Mouse (Mus musculus) hindlimb bud, embryonic 11.5 days (tissue): ENCODE data around the gene Gabbr1.

Source experiments
- DNase-seq: peaks from one replicate; pipeline ENCODE4 v3.0.0-alpha.2; 2012; ENCODE audit warnings: low read depth, low spot score; ENCODE audit errors: extremely low spot score

Gabbr1 gene

DNA sequence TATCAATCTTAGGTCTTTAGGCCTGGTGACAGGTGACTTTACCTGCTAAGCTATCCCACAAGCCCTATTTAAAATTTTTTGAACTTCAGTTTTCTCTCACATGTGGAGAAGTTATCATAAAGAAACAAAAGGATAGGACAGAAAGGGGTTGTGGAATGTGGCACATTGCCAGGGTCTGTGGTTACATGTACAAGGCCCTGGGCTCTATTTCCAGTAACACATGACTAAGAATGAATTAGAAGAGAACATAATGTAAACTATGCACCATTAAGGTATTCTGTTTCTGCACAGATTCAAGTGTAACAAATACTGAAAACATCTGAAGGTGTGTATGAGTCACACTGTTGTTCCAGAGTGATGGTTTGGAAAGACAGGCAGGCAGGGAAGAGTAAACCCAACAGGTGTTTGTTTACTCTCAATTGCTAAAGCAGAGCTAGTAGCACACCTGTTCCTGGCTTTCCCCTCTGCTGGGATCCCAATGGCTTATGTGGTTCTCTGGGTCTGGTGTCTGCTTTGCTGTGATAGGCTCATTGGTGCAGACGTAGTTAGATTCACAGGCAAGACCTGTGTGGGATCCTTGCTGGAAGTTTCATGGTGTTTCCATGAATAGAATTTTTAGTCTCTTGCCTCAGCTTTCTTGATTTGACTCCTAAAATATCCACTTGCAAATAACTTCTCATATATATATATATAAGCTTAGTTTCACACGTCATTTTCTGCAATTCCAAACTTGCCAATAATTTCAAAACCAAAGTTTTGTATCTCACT is 6.5 kb upstream of the Gabbr1 start:
- no peak for DNase-seq

DNA sequence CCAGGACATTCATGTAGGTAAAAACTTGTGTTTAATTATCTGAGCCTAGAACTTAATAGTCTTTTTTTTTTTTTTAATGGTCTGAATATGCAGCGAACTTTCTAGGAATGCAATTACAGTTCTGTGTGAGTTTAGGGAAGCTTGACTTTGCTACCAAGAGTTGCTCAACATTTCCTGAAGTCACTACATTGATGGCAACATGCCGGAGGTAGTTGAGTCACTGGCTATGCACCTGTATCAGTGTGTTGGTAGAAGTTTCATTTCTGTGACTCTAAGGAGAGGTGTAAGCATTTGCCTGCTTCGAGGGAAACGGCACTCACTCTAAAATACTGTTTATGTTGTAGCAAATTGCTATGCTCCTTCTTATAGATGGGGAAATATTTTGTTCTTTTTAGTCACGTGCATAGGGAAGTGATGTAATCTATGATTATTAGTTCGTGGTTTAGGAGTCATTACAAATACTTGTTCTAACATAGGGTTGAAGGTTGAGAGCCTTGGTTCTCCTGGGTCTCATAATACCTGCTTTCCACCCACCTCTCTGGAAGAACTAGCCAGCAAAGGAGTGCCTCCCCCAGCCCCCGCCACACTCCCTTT is 1.0 kb upstream of the Gabbr1 start:
- DNase-seq = no peak

DNA sequence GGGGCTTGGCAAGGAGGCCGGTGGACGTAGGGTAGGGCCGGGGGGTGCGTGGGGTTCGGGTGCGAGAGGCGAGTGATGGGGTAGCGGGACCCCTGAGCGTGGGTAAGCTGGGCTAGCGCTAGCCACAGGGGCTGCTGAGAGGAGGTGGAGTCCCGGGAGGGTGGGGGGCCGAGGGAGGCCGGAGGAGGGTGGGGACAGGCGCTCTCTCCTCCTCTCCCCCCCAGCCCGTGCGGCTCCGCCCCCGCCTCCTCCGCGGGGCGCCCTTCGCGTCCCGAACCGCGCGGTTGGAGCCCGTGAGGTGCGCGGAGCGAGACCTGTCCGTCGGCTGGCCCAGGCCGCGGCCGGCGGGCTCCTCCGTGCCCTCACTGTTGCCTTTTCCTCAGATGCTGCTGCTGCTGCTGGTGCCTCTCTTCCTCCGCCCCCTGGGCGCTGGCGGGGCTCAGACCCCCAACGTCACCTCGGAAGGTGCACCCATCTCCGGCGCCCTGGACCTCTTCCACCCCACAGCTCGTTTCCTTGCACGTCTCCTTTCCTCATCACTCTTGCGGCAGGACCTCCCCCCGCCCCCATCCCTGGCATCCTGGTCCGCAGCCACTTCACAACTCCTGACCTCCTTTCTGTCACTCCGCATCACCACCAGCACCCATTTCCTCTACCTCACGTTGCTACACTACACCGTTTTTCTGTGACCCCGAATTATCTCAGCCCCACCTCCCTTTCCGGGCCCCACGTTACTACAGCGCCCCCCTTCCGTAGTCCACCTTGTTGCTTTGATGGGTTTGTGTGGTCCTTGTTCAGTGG is 746 bp downstream of the Gabbr1 start:
- no peak for DNase-seq

DNA sequence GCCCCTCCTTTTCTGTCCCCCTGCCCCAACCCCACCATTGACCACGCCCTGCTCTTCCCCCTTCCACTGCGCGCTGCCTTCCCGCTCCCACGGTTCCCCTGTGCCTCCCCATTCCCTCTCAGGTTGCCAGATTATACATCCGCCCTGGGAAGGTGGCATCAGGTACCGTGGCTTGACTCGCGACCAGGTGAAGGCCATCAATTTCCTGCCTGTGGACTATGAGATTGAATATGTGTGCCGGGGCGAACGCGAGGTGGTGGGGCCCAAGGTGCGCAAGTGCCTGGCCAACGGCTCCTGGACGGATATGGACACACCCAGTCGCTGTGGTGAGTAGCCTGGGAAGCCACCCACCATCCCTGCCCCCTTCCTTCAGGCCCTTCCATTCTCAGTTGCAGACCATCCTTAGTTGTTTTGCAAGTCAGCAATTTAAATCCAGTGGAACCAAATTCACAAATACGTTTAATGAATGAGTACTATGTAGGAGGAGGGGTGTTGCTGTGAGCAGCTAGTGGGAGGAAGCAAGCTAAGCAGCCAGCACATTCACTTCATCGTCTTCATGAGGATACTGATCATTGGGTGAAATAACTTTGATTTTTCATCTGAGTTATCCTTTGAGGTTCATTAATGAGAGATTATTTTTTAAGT is 1.7 kb downstream of the Gabbr1 start:
- no peak for DNase-seq

- no peak for DNase-seq
Measured at GRCm38 (mm10) chr17:37047981-37048380, 2.2 kb downstream of the Gabbr1 start.

DNA sequence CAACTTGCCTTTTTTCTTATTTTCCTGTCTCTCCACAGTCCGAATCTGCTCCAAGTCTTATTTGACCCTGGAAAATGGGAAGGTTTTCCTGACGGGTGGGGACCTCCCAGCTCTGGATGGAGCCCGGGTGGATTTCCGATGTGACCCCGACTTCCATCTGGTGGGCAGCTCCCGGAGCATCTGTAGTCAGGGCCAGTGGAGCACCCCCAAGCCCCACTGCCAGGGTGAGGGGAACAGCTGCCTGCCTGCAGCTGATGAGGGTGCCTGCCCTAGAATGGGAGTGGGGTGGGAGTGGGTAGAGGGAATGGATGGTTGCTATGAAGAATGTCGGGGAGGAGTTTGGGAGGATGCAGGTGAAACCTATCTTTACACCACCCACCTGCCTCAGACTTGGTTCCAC is 2.6 kb downstream of the Gabbr1 start:
- no peak for DNase-seq

- no peak for DNase-seq
Measured at GRCm38 (mm10) chr17:37049570-37050310, 4.0 kb downstream of the Gabbr1 start.

- DNase-seq = peak; percentile 33
Measured at GRCm38 (mm10) chr17:37050399-37050798, 4.6 kb downstream of the Gabbr1 start.

GRCm38 (mm10) chr17:37050876-37051275 is 5.1 kb downstream of the Gabbr1 start:
- no peak for DNase-seq

- DNase-seq = no peak
Measured at GRCm38 (mm10) chr17:37051745-37052144, 6.0 kb downstream of the Gabbr1 start.

- no peak for DNase-seq
Measured at GRCm38 (mm10) chr17:37056957-37057356, 11.2 kb downstream of the Gabbr1 start.

GRCm38 (mm10) chr17:37061435-37061834 is 15.7 kb downstream of the Gabbr1 start:
- DNase-seq = no peak

GRCm38 (mm10) chr17:37062101-37062641 is 16.4 kb downstream of the Gabbr1 start:
- DNase-seq = no peak

DNA sequence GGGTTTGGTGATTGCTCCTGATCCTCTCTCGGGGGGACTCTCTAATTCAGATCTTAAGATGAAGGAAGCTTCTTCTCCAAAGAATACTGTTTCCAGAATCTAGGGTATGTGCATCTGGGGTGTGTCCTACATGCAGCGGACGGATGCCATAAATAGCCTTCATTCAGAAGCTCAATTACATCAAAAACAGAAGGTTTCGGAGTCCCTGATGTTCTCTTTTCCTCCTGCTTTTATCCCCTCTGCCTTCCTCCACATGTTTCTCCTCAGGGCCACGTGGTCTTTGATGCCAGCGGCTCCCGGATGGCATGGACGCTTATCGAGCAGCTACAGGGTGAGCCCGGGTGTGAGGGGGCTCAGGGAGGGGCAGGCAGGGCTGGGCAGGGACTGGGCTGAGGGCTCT is 17.3 kb downstream of the Gabbr1 start:
- no peak for DNase-seq

DNA sequence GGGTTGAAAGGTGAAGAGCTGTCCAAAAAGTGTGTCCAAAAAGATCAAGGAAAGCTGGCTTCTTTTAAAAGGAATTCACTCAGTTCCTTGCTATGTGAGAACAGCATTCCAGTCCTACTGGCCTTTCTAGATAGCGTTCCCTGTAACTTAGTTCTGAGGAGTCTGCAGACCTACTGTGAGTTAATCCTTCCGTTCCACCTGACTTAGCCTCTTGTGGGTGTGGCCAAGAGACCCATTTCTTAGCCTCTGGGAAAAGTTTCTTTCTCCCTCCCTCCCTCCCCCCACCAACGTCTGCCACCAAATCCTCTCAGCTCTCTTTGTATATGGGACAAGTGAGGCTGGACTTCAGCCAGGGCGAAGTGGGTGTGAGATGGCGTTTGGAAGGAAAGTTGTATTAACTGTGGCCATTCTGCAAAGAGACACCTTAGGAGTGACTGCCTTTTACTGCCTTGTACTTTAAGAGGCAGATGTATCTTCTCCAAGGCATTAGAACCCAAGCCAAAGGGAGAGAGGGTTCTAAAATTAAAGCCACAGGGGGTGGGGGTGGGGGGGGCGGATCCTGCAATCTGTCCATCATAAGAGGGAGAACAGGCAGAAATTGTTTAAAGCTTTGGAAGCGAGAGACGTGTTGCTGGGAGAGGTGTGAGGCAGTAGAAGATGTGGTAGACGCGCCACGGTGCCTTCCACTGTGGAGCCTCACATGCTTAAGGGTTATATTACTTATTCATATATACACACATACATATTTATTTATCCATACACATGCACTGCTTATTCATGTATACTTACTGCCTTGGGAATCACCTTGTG is 18.1 kb downstream of the Gabbr1 start:
- no peak for DNase-seq

DNA sequence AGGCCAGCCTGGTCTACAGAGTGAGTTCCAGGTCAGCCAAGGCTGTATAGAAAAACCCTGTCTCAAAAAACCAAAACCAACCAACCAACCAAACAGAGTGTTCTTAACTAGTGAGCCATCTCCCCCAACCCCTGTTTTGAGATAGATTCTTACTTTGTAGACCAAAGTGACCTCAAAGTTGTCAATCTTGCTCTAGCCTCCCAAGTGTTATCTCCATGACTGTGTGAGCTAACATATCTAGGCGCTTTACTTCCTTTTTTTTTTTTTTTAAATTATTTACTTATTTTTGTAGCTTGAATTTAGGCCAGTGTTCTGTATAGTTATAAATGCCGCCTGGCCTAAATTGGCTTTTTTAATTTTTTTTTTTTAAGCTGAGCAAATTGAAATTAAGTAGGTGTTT is 20.2 kb downstream of the Gabbr1 start:
- no peak for DNase-seq

- no peak for DNase-seq
Measured at GRCm38 (mm10) chr17:37067861-37068260, 22.1 kb downstream of the Gabbr1 start.

DNA sequence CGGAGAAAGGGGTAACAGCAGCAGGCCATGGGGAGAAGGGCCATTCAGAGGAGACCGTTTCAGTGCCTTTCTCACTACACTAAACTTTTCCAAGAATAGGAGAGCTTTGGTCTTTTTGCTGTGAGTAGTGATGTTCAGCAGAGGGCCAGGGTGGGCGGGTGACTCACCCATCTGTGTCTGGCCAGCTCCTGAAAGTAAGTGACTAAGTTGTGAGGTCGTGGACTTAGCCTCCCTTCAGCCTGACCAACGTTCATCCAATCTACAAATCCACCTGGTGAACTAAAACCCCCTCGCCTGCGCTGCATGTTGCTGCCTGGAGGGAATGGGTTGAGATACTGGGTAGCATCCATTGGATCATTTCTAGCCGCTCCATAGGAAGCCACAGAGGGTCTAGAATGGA is 24.4 kb downstream of the Gabbr1 start:
- DNase-seq = no peak

DNA sequence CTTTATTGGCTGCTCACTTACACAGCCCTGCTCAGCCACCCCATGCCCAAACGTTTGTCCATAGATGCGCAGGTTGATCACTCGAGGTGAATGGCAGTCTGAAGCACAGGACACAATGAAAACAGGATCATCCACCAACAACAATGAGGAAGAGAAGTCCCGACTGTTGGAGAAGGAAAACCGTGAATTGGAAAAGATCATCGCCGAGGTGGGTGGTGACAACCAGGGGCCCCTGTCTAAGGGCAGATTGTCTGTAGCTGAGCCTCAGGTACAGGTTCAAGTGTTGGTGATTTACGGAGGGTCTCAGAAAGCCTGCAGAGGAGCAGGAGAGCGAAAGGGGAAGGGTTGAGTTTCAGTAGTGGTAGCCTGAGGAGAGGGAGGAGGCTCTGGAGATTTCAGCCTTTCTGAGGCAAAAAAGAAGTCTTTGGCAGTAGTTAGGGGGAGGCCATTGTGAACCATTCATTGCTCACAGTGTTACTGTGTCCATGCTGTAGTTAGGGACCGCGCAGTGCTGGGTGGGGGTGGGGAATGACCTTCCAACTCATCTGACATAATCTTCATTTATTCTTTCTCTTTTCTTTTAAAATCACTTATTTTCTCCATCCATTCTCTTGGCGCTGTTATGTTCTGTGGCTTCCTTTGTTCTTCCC is 26.4 kb downstream of the Gabbr1 start:
- DNase-seq = no peak
